Mouse (Mus musculus) embryonic facial prominence, embryonic 10.5 days (tissue): ENCODE measurements at regions not wholly inside any gene's neighbourhood (a gene's known extent, or its start where the extent isn't known, plus 50 kb on each side); places are given as distances from the start of the nearest gene placed in this dataset.

ENCODE experiments used
- DNase-seq: peaks from one replicate; pipeline ENCODE4 v3.0.0-alpha.2; 2017; ENCODE audit warnings: low spot score
- H3K27ac ChIP-seq: fragments of 300-500 bp; sonication (generic); replicated peaks from 2 replicates; pipeline ENCODE4 v1.5.1; 2016; ENCODE audit warnings: mild to moderate bottlenecking
- H3K27me3 ChIP-seq: fragments of 300-500 bp; sonication (generic); replicated peaks from 2 replicates; pipeline ENCODE4 v1.6.1; 2016; ENCODE audit warnings: low read depth, mild to moderate bottlenecking; ENCODE audit not compliant: poor library complexity, severe bottlenecking
- H3K36me3 ChIP-seq: fragments of 300-500 bp; sonication (generic); replicated peaks from 2 replicates; pipeline ENCODE4 v1.6.1; 2016; ENCODE audit warnings: mild to moderate bottlenecking, moderate library complexity
- H3K4me1 ChIP-seq: fragments of 300-500 bp; sonication (generic); 2 replicates; pipeline ENCODE4 v1.6.1; 2016
- H3K4me3 ChIP-seq: fragments of 300-500 bp; sonication (generic); 2 replicates; pipeline ENCODE4 v1.5.1; 2016; ENCODE audit warnings: mild to moderate bottlenecking, moderate library complexity
- H3K9me3 ChIP-seq: fragments of 300-500 bp; sonication (generic); 2 replicates; pipeline ENCODE4 v1.6.1; 2016; ENCODE audit warnings: mild to moderate bottlenecking
- WGBS: fragments of 180-500 bp; shearing (Covaris S2); methylation state at CpG from one replicate; pipeline ENCODE4 v1.1.7; 2016; 5-methylcytosine and 5-hydroxymethylcytosine counted together

DNA sequence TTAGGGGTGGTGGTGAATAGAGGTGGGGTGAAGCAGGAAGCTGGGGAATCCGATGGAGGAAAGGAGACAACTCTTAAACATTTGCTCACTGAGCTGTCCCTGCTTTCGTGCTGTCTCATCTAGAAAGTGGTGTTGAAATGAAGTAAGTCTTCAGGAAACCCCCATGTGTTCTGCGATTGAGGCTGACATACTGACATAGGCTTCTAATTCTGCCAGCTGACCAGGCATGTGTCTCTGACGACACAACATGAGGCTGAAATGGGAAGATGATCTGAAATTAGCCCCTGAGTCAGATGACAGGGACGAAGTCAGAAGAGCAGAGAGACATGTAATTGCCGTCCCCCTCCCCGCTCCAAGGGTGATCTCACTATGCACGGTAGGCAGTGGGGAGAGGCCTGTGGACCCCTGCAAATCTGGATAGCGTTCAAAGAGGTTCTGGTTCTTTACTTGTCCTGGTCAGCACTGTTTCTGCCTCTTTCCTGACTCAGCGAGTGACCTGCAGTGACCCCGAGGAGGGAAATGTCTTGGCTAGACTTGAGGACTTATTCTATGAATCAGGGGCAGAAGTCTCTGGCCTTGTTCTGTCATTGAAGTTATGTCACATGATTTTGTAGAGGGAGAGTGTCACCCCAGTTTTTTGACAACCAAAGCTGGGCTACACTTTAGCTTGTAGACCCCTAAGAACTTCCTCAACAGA is 117.0 kb upstream of the Id2 start:
- H3K4me1 ChIP-seq = peaks cover 60% of the 10 kb centered on the region
- no peak overlapping the region for H3K4me3 ChIP-seq
- no peak overlapping the region for H3K27ac ChIP-seq
- peaks cover 13% of the 10 kb centered on the region for H3K27me3 ChIP-seq
- no peaks in the 10 kb centered on the region for H3K9me3 ChIP-seq
- WGBS = 85% methylated on average over 11 of the region's 11 CpGs
- no peaks in the 10 kb centered on the region for H3K36me3 ChIP-seq
- no peak for DNase-seq

DNA sequence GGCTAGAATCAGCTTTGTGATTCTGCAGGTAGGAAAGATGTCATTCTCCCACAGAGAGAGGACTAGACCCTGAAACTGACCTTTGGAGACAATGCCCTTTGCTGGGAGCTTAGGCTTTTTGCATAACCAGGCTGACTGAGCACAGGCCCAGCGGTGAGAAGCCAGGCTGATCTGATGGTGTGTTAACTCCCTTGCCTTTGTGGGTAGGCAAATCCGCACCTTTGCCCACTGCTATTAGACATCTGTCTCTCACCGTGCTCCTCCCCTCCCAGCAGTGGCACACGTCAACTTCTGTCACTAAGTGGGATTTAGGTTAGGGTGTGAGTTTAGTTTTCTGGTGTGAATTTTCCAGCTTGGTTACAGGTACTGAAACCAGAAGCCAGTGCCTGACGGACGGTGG is 114.4 kb upstream of the Id2 start:
- DNase-seq = no peak
- H3K27me3 ChIP-seq = no peaks in the 10 kb centered on the region; the same call in 1 of the 2 replicates
- no peaks in the 10 kb centered on the region for H3K36me3 ChIP-seq
- peak overlapping the region; percentile 15; the same call in 1 of the 2 replicates for H3K27ac ChIP-seq
- peaks cover 47% of the 10 kb centered on the region for H3K4me1 ChIP-seq
- 81% methylated on average over 6 of the region's 6 CpGs for WGBS
- H3K9me3 ChIP-seq = no peaks in the 10 kb centered on the region
- no peak overlapping the region for H3K4me3 ChIP-seq

DNA sequence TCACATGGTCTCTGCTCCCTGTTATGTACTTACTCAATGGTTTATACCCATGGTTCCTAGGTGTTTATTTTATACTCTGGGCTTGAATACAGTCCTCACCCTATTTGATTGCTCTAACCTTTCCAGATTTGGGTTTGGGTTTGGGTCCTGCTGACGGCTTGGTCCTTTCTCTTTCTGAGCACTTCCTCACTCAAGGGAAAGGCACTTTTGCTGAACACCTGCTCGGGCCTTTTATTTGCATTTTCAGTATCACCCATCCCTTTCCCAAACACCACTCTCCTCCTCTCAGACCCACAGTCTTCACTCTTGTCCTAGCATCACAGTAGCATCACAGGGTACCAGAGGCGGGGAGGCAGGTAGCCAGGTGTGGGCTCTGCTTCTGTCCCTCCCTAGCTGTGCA is 113.7 kb upstream of the Id2 start:
- no peaks in the 10 kb centered on the region for H3K36me3 ChIP-seq
- H3K27ac ChIP-seq = 0 out of 2 replicates have a peak overlapping the region, but pooled peaks have one; percentile 1
- no peaks in the 10 kb centered on the region; the same call in 1 of the 2 replicates for H3K27me3 ChIP-seq
- H3K4me3 ChIP-seq = no peak overlapping the region
- peaks cover 40% of the 10 kb centered on the region for H3K4me1 ChIP-seq
- 83% methylated on average over 3 of the region's 3 CpGs for WGBS
- no peaks in the 10 kb centered on the region for H3K9me3 ChIP-seq
- no peak for DNase-seq

DNA sequence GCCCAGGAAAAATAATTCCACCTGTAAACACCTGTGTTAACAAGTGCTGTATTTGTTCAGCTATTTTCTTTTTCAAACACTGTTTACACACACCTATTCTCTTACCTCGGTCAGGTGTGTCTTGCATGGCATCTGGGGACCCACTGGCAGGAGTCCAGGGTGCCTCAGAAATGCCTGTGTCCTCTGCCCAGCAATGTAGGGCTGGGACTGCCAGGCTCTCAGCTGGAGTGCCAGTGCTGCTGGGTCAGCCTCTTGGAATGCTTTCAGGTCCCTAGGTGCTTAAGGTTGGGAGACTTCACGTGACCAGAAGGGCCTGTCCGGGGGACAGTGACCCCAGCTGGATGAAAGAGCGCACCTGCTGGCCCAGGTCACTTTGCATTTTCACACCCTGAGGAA is 112.4 kb upstream of the Id2 start:
- H3K4me3 ChIP-seq = no peak overlapping the region
- H3K36me3 ChIP-seq = no peaks in the 10 kb centered on the region
- DNase-seq = no peak
- H3K9me3 ChIP-seq = no peaks in the 10 kb centered on the region
- no peaks in the 10 kb centered on the region; the same call in 1 of the 2 replicates for H3K27me3 ChIP-seq
- WGBS = 34% methylated on average over 4 of the region's 4 CpGs
- H3K4me1 ChIP-seq = peaks cover 37% of the 10 kb centered on the region
- peak overlapping the region; percentile 55 for H3K27ac ChIP-seq

DNA sequence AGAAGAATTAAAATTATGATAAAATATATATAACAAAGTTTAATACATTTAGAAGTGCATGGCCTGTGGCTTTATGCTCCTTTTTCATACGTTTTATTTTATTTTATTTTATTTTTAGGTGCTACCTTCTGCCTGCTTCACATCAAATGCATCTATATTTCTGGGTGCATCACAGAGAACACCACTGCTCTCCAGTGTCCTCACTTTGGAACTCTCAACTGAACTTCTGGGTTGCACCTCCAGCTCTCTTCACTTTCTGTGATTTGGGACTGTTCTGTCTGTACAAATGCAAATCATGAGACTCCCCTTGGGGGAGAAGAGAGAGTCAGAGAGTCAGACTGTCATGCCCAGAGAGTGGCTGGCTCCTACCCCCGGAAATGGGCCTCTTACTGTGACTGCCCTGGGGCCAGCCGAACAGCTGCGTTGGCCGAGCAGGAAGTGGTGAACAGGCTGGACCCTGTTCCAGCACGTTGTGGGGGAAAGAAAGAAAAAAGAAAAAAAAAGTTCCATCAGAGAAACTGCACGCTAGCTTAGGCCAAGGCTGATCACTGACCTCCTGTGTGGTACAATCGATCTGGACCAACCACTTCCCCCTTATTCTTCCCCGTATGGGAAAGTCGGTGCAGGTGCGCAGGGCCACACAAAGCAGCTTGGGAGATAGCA is 111.9 kb upstream of the Id2 start:
- Histone ChIP-seq H3K4me3 (no peak overlapping the region), H3K27me3 (no peaks in the 10 kb centered on the region; the same call in 1 of the 2 replicates), H3K9me3 (no peaks in the 10 kb centered on the region), H3K36me3 (no peaks in the 10 kb centered on the region), H3K4me1 (peaks cover 37% of the 10 kb centered on the region), H3K27ac (peak overlapping the region; percentile 55)
- peak; percentile 63 for DNase-seq
- 28% methylated on average over 11 of the region's 11 CpGs for WGBS

DNA sequence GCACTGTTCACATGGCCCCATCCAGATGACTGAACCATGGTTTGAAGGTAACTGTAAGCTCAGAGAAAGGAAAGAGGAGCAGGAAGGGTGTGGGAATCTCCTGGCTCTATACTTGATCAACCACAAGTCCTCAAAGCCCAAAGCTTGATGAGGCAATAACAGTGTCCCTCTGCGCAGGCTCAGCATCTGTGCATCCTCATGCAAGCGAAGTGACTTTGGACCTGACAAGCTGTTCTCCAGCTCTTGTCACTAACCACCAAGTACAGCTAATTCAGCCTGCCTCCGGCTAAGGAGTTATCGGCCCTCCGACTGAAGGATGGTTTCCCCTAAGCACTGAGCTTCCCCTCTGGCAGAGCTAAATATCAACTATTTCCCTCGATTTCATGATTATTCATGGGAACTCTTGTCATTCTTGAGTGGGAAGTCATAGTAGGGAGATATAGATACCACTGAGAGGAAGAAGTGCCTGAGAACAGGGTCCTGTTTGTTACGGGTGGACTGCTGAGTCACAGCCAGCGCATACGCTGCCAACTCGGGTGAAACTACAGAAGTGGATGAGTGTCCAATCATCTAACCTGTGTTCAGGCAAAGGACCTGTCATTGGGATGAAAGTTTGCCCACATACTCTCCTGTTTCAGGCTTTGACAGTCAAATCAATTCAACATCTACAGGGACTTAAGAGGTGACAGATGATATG is 106.6 kb upstream of the Id2 start:
- H3K9me3 ChIP-seq = no peaks in the 10 kb centered on the region
- 91% methylated on average over 10 of the region's 10 CpGs for WGBS
- no peak overlapping the region for H3K27ac ChIP-seq
- no peaks in the 10 kb centered on the region; the same call in 1 of the 2 replicates for H3K27me3 ChIP-seq
- H3K4me3 ChIP-seq = no peak overlapping the region
- H3K36me3 ChIP-seq = no peaks in the 10 kb centered on the region
- no peak for DNase-seq
- peaks cover 8% of the 10 kb centered on the region for H3K4me1 ChIP-seq

DNA sequence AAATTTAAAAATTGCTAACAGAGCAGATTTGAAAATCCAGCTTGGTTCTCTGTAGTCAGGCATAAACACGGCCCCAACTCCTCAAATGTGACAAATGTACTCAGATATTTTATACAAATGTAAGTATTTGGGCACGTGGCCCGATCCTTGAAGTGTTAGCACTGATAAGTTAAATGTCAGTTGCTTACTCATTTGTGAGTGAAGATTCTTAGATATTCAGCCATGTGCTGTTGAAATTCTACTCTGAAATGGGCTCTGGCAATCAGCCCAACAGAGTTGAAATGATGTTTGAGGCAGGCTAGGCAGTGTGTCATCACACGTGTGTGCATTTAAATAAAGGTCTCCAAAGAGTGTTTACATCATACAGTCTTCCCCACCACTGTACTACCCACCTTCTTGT is 103.2 kb upstream of the Id2 start:
- DNase-seq = no peak
- H3K4me3 ChIP-seq = no peak overlapping the region
- WGBS = 89% methylated on average over 4 of the region's 4 CpGs
- peaks cover 15% of the 10 kb centered on the region for H3K4me1 ChIP-seq
- H3K27me3 ChIP-seq = no peaks in the 10 kb centered on the region
- H3K27ac ChIP-seq = no peak overlapping the region
- no peaks in the 10 kb centered on the region for H3K36me3 ChIP-seq
- H3K9me3 ChIP-seq = no peaks in the 10 kb centered on the region

DNA sequence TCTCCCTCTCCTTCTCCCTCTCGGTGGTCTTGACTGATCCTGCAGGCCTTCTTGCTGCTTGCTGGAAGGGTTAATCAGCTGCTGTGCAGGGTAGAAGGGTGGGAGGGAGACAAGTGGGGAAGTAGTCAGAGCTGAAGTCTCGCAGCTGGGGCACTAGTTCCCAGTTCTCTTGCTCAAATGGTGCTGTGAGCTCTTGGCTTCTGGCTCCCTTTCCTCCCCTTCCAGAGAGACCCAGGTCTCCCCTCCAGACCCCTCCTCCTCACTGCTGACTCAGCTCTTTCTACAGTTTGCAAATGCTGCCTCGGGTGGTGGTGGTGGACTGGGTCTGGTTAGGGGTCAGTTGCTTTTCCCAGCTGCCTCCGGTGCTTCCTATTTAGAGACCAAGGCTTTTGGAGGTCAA is 100.8 kb upstream of the Id2 start:
- 31% methylated on average over 3 of the region's 4 CpGs for WGBS

DNA sequence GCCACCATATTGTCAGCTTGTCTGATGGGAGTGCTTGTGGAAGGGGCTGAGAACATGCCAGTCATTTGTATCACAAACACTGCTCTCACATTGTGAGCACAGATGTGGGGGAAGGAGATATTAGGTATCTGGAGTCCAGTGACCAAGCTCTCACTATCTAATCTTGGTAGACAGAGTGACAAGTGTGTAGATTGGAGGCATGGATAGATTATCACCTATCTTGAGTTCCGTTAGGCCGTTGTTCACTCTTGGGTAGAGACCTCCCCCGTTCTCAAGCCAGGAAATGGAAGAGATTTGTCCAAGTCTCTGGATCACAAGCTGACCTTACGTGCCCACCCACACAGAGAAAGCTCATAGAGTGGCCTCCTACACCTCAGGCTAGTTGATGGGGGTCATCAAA is 99.1 kb upstream of the Id2 start:
- no peaks in the 10 kb centered on the region for H3K36me3 ChIP-seq
- H3K4me1 ChIP-seq = peaks cover 15% of the 10 kb centered on the region
- DNase-seq = no peak
- H3K27me3 ChIP-seq = no peaks in the 10 kb centered on the region
- no peak overlapping the region for H3K27ac ChIP-seq
- H3K9me3 ChIP-seq = no peaks in the 10 kb centered on the region
- WGBS = 89% methylated on average over 4 of the region's 4 CpGs
- no peak overlapping the region for H3K4me3 ChIP-seq

More for the DNA sequence above, 100.8 kb upstream of the Id2 start:
- DNase-seq = peak; percentile 36
- Histone ChIP-seq H3K4me3 (no peak overlapping the region), H3K4me1 (peaks cover 15% of the 10 kb centered on the region), H3K9me3 (no peaks in the 10 kb centered on the region), H3K27me3 (no peaks in the 10 kb centered on the region), H3K27ac (peak overlapping the region; percentile 54), H3K36me3 (no peaks in the 10 kb centered on the region)

DNA sequence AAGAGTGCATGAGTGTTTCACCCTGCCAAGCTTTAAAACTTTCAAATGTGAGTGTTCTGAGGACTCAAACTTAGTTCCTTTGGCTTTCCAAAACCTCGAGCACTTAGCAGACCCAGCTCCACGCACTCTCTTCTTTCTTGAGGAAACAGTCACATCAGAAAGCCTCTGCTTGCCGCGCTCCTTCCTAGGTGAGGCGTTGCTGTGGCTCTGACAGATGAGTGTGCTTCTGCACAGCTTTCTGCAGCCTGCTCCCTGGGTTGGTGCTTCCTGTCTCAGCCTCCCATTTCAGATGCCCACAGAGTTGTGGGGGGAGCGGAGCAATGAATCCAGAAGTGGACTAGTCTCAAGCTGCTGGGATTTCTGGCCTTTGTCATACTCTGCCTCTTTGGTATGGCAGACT is 95.3 kb upstream of the Id2 start:
- H3K27ac ChIP-seq = no peak overlapping the region
- no peaks in the 10 kb centered on the region for H3K9me3 ChIP-seq
- 92% methylated on average over 6 of the region's 6 CpGs for WGBS
- H3K4me3 ChIP-seq = no peak overlapping the region
- no peaks in the 10 kb centered on the region for H3K27me3 ChIP-seq
- H3K4me1 ChIP-seq = peaks cover 22% of the 10 kb centered on the region
- no peaks in the 10 kb centered on the region for H3K36me3 ChIP-seq
- no peak for DNase-seq

DNA sequence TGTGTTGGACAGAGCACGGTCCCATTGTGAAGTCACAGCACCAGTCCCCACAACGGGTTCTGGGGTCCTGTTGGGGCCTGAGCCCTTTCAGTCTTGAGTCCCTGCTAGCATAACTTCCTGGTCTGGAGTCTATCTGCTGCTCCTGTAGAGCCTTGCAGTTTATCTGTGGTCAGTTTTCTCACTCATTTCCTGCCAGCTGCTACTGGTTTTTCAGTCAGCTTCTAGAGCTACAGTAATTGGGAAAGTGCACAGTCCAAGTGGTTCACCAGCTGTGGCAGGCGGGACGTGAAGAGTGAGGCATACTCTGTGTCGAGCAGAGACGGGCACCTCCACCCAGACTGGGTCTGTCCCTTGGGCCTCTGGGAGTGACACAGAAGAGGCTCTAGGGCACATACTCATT is 93.4 kb upstream of the Id2 start:
- 70% methylated on average over 6 of the region's 6 CpGs for WGBS
- DNase-seq = no peak
- peaks cover 21% of the 10 kb centered on the region for H3K4me1 ChIP-seq
- H3K27me3 ChIP-seq = no peaks in the 10 kb centered on the region
- H3K36me3 ChIP-seq = no peaks in the 10 kb centered on the region
- no peaks in the 10 kb centered on the region for H3K9me3 ChIP-seq
- no peak overlapping the region for H3K4me3 ChIP-seq
- 0 out of 2 replicates have a peak overlapping the region, but pooled peaks have one; percentile 26 for H3K27ac ChIP-seq

DNA sequence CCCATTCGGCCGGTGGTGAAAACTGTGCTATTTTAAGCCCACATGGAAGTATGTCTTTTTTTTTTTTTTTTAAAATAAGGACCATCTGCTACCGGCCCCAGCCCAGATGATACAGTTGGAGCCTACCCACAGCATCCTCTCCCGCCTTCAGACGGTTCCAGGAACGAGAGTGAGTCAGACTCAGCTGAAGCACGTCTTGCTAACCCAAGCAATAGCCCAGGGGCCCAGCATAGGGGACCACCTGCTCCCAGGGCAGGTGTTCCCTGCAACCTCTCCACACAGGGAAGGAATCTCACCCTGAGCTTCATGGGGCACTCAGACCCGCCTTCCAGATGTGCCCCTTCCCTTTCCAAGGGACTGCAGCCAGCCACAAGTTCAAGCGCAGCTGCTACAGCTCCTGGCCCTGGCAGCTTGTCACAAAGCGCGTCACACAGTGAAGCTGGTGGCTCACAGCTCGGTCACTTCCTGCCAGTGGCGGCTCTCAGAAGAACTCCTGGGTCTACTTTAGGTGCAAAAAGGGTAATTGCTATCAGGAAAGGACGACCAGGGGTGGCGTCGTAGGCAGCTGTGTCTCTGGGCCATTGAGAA is 92.3 kb upstream of the Id2 start:
- Histone ChIP-seq H3K27ac (peak overlapping the region; percentile 31; the same call in 1 of the 2 replicates), H3K4me1 (peaks cover 21% of the 10 kb centered on the region), H3K4me3 (no peak overlapping the region), H3K36me3 (no peaks in the 10 kb centered on the region), H3K9me3 (no peaks in the 10 kb centered on the region), H3K27me3 (no peaks in the 10 kb centered on the region)
- 69% methylated on average over 16 of the region's 16 CpGs for WGBS
- DNase-seq = no peak
